Mouse (Mus musculus): Measurements from ENCODE around the gene Rbfox3.

DNA sequence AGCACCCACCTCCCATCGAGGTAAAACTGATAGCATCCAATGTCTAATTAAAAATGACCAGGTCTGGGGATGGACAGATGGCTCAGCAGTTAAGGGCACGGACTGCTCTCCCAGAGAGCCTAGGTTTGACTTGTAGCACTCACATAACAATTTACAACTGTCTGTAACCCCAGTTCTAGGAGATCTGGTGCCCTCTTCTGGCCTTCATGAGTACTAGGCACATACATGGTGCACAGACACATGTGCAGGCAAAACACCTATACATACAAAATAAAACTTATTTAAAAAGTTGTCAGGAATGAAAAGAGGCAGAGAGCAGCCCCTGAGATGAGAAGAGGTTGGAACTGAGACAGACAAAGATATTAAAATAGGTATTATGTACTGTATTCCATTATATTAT lies 305.8 kb downstream of the Rbfox3 start:
- TF ChIP-seq POLR2A (IDR thresholded peaks at IDR 0.05; ENCODE audit: low read depth, low read length) (no peak), CTCF (conservative IDR thresholded peaks at IDR 0.05 in 1 of 2, IDR thresholded peaks at IDR 0.05 in 1 of 2; ENCODE audit: low read depth in 2 of 2, low read length in 2 of 2) (peak in 1 of 2 experiments; percentile 26; a peak in 2 of 4 replicates), MXI1 (IDR thresholded peaks at IDR 0.05; ENCODE audit: low read depth, low read length) (no peak), KAT2A (IDR thresholded peaks at IDR 0.05; ENCODE audit: insufficient replicate concordance, low read length) (no peak), NRF1 (IDR thresholded peaks at IDR 0.05; ENCODE audit: low read depth, low read length) (no peak), RAD21 (IDR thresholded peaks at IDR 0.05; ENCODE audit: low read depth, low read length) (no peak; the same call in 1 of the 2 replicates), MYC (IDR thresholded peaks at IDR 0.05; ENCODE audit: low read depth, low read length) (no peak), RCOR1 (conservative IDR thresholded peaks at IDR 0.05; ENCODE audit: low read depth, low read length) (no peak)

Measured in CH12.LX (cell line).